Mouse (Mus musculus) CD4-positive, CD25-positive, alpha-beta regulatory T cell, adult 2 months (primary cell): ENCODE results near the gene Mdm2.
"Not testable (repeated sequence)": the region's sequence is repeated elsewhere in the genome, so short reads cannot be mapped to it uniquely, and the experiment has no call there.

ENCODE experiments used
- DNase-seq: peaks from one replicate; pipeline ENCODE4 v3.0.0-alpha.2; 2012; ENCODE audit warnings: low read depth, low spot score

Mdm2 gene

GRCm38 (mm10) chr10:117713466-117713865, 2.9 kb upstream of the Mdm2 start:
- DNase-seq = no peak

DNA sequence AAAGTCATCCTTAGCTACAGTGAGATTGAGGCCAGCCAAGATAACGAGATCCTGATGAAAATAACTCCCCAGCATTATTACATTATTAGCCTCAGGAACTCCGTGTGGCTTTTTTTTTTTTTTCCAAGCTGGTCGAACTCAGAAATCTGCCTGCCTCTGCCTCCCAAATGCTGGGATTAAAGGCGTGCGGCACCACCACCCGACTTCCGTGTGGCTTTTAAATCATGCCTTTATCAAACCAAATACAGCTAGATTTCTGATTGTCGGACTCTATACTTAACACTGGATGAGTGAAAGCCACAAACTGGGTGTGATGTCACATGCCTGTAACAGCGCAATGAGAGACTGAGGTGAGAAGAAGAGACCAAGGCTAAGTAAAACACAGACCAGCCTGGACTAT, 2.3 kb upstream of the Mdm2 start:
- no peak for DNase-seq

DNA sequence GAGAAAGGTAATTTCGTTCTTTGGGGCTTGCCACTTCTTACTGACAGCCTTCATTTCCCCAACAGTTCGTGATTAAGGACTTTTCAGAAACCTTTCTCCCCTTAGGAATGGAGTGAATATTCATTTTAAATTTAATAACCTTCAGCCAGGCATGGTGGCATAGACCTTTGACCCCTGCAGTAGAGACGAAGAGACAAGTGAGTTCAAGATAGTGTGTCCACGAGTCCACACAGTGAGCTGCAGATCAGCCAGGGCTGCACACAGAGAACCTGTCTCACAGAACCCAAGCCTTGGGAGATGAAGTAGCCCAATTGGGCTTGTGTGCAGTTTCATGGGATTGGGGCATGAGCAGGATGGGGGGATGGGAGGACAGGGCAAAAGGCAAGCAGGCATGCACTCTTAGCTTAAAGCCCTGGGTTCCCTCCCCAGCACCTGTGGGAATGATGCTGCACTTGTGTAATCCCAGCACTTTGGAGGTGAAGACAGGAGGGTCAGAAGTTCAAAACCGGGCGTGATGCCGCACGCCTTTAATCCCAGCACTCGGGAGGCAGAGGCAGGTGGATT, 1.7 kb upstream of the Mdm2 start:
- DNase-seq = no peak

- no peak for DNase-seq
Observed at GRCm38 (mm10) chr10:117711408-117711807, 850 bp upstream of the Mdm2 start.

DNA sequence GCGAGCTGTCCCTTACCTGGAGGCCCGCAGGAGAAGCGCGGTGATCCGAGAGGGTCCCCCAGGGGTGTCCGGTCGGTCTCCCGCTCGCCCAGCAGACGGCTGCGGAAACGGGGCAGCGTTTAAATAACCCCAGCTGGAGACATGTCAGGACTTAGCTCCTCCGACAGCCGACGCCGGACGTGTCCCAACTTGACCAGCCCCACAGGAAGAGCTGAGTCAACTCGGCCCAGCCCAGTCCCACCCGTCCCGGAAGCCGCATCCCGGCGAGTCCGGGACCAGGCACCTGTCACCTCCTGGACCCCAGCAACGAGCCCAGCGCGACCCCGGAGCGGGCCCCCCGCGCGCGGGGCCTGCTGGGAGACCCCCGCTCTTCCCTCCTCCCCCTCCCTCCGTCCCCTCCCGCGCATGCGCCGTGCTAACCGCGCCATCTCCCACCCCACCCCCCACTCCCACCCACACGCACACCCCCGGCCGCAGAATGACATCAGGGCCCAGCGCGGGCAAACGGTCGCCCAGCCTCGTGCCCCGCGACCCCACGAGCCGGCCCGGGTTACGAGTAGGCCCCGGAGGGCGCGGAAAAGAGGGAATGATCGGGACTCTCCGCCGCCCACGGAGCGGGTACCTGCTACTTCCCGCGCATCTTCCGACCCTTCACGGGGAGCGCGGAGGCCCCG, 491 bp downstream of the Mdm2 start:
- peak; percentile 82 for DNase-seq

DNA sequence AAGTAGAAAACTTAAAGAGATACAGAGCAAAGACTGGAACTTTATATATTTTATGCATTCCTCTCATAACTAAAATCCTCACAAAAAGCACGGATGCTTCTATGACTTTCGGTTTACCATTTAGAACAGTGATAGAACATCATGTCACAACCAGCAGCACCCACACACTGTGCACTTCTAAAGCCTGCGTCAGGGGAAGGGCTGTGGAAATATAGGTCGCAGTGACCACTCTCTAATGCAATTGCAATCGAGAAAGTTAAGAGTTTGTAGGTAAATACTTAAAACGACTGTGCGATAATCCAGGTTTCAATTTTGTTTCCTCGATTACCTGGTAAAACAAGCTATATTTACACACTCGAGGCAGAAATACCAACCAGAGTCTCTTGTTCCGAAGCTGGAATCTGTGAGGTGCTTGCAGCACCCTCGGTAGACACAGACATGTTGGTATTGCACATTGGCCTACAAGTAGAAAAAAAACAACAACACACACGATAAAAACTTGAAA, 1.2 kb downstream of the Mdm2 start:
- DNase-seq = peak; percentile 41

- DNase-seq = no peak
Observed at GRCm38 (mm10) chr10:117708856-117709255, 1.7 kb downstream of the Mdm2 start.

DNA sequence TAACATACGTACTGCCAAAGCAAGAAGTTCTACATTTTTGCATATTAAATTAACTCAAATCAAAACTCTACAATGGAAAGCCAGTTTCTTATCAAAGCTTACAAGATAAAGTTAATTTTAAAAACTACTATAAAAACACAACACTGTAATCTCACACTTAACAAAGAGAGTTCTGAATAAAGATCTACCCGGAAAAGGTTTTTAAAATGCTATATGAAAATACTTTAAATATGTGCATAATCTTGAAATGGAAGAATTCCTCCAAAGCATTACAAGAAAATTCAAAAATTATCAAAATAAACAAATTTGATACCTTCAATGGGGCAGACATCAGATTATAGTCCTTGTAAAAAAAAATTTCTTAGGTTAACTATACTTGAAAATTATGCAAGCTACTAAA, 2.2 kb downstream of the Mdm2 start:
- no peak for DNase-seq

- DNase-seq = no peak
Observed at GRCm38 (mm10) chr10:117707114-117707838, 3.3 kb downstream of the Mdm2 start.

- DNase-seq = no peak
Observed at GRCm38 (mm10) chr10:117706440-117706839, 4.1 kb downstream of the Mdm2 start.

DNA sequence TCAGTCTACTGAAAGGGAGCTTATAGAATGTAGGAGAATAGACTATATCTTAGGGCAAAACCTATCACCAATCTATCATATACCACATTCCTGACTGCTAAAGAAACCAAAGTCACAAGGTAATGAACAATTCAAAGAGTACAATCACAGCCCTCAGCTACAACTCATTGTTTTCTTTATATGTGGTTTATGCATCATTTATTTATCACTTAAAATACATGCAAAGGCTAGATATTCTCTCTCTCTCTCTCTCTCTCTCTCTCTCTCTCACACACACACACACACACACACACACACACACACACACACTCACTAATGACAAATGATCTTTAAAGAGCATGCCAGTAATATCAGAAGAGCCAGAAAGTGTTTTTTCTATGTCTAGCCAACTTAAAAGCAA, 4.8 kb downstream of the Mdm2 start:
- DNase-seq = no peak

DNA sequence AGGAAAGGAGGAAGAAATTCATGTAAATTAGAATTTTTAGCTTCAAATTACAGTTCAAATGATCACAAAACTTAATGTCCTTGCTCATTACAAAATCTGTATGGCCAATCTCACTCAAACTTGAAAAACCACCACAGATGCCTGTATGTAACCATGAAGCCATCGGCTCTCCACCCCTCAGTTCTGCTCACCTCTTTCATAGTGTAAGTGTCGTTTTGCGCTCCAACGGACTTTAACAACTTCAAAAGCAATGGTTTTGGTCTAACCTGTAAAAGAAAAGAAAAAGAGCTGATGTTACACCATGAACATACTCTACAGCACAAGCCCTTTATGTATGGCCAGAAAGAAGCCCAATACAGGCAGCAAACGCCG, 5.6 kb downstream of the Mdm2 start:
- DNase-seq = no peak

- DNase-seq = not testable (repeated sequence)
Observed at GRCm38 (mm10) chr10:117704314-117704963, 6.1 kb downstream of the Mdm2 start.

DNA sequence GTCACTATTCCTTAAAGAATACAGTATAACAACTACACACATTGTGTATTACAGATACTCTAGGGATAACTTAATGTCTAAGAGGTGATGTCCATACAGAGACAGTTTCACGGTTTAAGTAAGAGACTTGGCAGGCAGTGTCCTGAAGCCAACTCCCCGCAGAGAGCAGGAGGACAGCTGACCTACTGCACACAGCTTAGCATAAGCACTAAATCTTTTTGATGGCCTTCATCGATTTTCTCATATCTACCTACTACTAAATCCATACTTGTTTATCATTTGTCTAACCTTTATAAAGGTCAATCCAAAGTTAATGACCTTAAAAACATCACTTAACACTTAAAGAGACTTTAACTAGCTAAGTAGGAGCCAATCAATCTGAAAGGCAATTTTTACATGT, 7.1 kb downstream of the Mdm2 start:
- no peak for DNase-seq

GRCm38 (mm10) chr10:117702024-117702833, 8.3 kb downstream of the Mdm2 start:
- no peak for DNase-seq

- DNase-seq = no peak
Observed at GRCm38 (mm10) chr10:117701034-117701829, 9.3 kb downstream of the Mdm2 start.

- DNase-seq = no peak
Observed at GRCm38 (mm10) chr10:117700450-117700849, 10.1 kb downstream of the Mdm2 start.

GRCm38 (mm10) chr10:117699914-117700313, 10.6 kb downstream of the Mdm2 start:
- DNase-seq = no peak

- no peak for DNase-seq
Observed at GRCm38 (mm10) chr10:117698313-117699138, 12.0 kb downstream of the Mdm2 start.
